Mouse (Mus musculus) embryonic facial prominence, embryonic 14.5 days (tissue): ENCODE measurements around the gene Snurf. TPM values are rescaled to one million over a fixed set of nuclear protein-coding genes. Genes with fewer than 3 reads are reported as not detected.
A peak's percentile ranks its signal among the peaks of the same experiment; 100 is the strongest.

Experiments
- ATAC-seq: fragments of 200-750 bp; cut with Nextera tagmentation; 2 replicates; pipeline ENCODE4 v1.8.0; 2017; ENCODE audit warnings: low read depth, moderate number of reproducible peaks, moderate TSS enrichment
- DNase-seq: peaks from one replicate; pipeline ENCODE4 v3.0.0-alpha.2; 2015; ENCODE audit warnings: low spot score
- H3K27ac ChIP-seq: fragments of 300-500 bp; sonication (generic); replicated peaks from 2 replicates; pipeline ENCODE4 v1.5.1; 2014; ENCODE audit warnings: low read depth, mild to moderate bottlenecking, low read length, moderate library complexity
- H3K27me3 ChIP-seq: fragments of 300-500 bp; sonication (generic); replicated peaks from 2 replicates; pipeline ENCODE4 v1.6.1; 2014; ENCODE audit warnings: low read length; ENCODE audit not compliant: control insufficient read depth, insufficient read depth
- H3K36me3 ChIP-seq: fragments of 300-500 bp; sonication (generic); 2 replicates; pipeline ENCODE4 v1.6.1; 2014; ENCODE audit warnings: low read length, mixed read lengths; ENCODE audit not compliant: control insufficient read depth, insufficient read depth
- H3K4me1 ChIP-seq: fragments of 300-500 bp; sonication (generic); 2 replicates; pipeline ENCODE4 v1.6.1; 2014; ENCODE audit warnings: antibody characterized with exemption, low read length; ENCODE audit not compliant: control insufficient read depth, insufficient read depth
- H3K4me2 ChIP-seq: fragments of 300-500 bp; sonication (generic); 2 replicates; pipeline ENCODE4 v1.6.1; 2014; ENCODE audit warnings: low read depth, mild to moderate bottlenecking, low read length, moderate library complexity, mixed read lengths
- H3K4me3 ChIP-seq: fragments of 300-500 bp; sonication (generic); 2 replicates; pipeline ENCODE4 v1.5.1; 2014; ENCODE audit warnings: low read depth, mild to moderate bottlenecking, low read length
- H3K9ac ChIP-seq: fragments of 300-500 bp; sonication (generic); 2 replicates; pipeline ENCODE4 v1.6.1; 2014; ENCODE audit warnings: low read depth, mild to moderate bottlenecking, low read length, moderate library complexity, mixed read lengths
- H3K9me3 ChIP-seq: fragments of 300-500 bp; sonication (generic); 2 replicates; pipeline ENCODE4 v1.6.1; 2016; ENCODE audit warnings: low read length; ENCODE audit not compliant: control insufficient read depth
- WGBS: fragments of 180-500 bp; shearing (Covaris S2); extraction: QIAGEN DNeasy Blood & Tissue Kit; methylation state at CpG from one replicate; pipeline ENCODE4 v1.1.7; 2014; 5-methylcytosine and 5-hydroxymethylcytosine counted together
- polyA plus RNA-seq: library from polyadenylated mRNA; unstranded; fragments of >200 nt; fragmentation: Nextera tagmentation; extraction: Ambion mirVana; gene quantifications from 2 replicates; pipeline ENCODE4 v1.2.1, GENCODE M21; 2014

Snurf gene
- 38.8 and 39.5 TPM in 2 replicates for polyA plus RNA-seq

DNA sequence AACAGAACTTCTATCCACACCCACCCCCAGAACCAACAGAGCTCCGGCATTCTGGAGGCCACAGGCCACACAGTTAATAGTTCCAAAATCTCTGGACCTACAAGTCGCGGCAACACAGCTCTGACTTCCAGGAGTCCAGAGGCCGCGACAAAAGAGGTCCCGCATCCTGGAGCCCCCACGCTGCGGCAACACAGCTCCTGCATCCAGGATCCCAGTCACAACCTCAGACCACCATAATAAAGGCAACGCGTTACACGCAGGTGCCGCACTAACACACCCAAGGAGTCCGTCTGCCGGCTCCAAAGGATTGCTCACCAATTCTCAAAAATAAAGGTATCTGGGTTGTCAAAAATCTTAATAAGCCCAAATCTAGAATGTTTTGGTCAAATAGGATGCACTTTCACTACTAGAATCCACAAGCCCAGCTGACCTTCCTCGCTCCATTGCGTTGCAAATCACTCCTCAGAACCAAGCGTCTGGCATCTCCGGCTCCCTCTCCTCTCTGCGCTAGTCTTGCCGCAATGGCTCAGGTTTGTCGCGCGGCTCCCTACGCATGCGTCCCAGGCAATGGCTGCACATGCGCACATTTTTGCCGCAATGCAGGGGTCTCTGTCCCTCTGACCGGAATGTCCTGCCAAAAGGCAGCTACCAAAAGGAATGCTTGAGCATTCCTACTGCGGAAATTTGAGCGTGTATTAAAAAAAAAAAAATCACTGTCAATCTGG, at the start of gene Snurf, which contains the start of gene Gm38393:
TSS of gene Snurf (minus strand) at position 444 of the 725 bp plus-strand sequence.
TSS of gene Gm38393 (minus strand) at position 459 of the 725 bp plus-strand sequence.
- ATAC-seq: peak; percentile 74
- 57% methylated on average over 30 of the region's 30 CpGs for WGBS
- no peaks in the 10 kb centered on the region for H3K27me3 ChIP-seq
- H3K4me2 ChIP-seq: peak within 1 kb of the TSS; percentile 58
- DNase-seq: peak; percentile 64
- H3K36me3 ChIP-seq: no peaks in the 10 kb centered on the region
- H3K27ac ChIP-seq: peak within 1 kb of the TSS; percentile 39; the same call in 1 of the 2 replicates
- H3K9me3 ChIP-seq: peaks cover 28% of the 10 kb centered on the region
- no peaks in the 10 kb centered on the region for H3K4me1 ChIP-seq
- peak within 1 kb of the TSS; percentile 66 for H3K9ac ChIP-seq
- H3K4me3 ChIP-seq: peak within 1 kb of the TSS; percentile 52

DNA sequence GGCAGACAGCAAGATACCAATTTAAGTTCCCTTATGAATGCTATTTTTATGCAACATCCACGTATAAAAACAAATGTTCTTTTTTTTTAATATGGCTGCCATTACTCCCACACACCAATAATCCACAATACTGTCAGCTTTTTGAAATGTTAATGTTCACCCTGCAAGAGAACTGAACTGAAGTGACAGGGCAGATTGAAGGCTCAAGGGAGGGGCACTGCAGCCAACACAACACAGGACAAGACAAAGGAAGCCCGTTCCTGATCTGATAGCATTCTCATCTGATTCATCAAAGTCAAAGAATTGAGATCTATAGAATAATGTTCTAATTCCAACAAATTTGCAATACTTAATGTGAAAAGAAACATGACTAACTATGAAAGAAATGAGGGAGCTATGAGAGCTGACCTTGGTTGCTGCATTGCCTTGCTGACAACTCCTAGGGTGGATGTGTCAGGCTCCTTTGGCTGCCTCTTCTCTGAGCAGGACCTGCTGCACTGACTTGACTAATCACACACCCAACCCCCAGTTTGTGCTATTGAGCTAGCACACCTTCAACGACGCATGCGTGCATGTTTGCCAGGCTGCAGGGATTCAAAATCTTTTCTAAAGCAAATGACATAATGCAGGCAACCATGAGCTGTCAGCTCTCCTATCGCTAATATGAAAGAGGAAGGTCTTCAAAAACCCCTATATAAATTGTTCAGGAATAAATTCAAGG, 42.8 kb upstream of the Snurf start:
- Histone ChIP-seq H3K4me3 (no peak overlapping the region), H3K9me3 (no peaks in the 10 kb centered on the region), H3K4me2 (no peak overlapping the region), H3K27me3 (no peaks in the 10 kb centered on the region), H3K27ac (no peak overlapping the region), H3K36me3 (no peaks in the 10 kb centered on the region), H3K4me1 (no peaks in the 10 kb centered on the region), H3K9ac (no peak overlapping the region)
- WGBS: 76% methylated on average over 6 of the region's 6 CpGs
- DNase-seq (peak; percentile 2), ATAC-seq (no peak)

DNA sequence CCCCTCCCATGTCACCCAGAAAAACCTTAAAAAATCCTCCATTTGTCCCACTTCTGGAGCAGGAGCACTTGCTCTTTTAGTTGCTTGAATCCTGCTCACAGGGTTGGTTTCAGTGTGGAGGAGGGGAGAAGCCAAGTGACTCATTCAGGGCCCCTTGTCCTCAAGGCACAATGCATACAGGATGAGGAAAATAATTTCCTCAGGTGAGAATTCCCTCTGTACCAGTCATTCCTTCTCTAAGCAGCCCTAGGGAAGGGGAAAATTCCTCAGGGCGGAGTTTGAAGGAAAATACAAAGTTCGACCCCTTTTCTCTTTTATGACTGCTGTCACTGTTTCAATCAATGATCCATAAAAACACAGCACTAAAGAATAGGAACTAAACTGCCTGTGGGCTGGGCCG, 8.3 kb upstream of the Snurf start:
- H3K36me3 ChIP-seq: no peaks in the 10 kb centered on the region
- H3K27me3 ChIP-seq: no peaks in the 10 kb centered on the region
- H3K9ac ChIP-seq: no peak overlapping the region
- H3K4me3 ChIP-seq: no peak overlapping the region
- H3K9me3 ChIP-seq: no peaks in the 10 kb centered on the region
- ATAC-seq (no peak), DNase-seq (no peak)
- no peak overlapping the region for H3K4me2 ChIP-seq
- no peaks in the 10 kb centered on the region for H3K4me1 ChIP-seq
- 76% methylated on average over 3 of the region's 3 CpGs for WGBS
- no peak overlapping the region for H3K27ac ChIP-seq

DNA sequence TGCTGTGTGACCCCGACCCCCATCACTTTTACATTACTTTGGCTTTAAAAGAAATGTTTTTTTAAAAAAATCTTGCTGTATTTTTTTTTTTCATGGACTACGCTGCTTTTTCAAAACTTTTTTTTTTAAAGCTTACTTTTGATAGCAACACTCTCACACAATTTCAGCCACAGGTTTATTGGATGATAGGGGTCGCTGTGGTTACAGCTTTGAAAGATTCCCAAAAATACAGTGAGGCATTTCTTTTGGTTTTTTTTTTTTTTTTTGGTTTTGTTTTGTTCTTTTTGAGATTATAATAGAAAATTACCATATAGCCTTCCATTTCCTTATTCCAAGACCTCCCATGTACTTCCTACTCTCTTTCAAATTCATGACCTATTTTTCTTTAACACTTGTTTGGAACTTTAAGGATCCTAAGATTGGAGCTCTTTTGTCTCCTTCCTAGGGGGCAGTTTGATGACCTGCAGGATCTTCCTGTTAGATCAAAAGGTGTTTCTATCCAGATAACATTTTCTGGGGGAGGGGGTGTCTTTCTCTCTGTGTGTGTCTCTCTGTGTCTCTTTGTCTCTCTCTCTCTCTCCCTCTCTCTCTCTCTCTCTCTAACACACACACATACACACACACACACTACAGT, 3.0 kb upstream of the Snurf start:
- Histone ChIP-seq H3K9ac (no peak overlapping the region), H3K4me2 (no peak overlapping the region), H3K27me3 (no peaks in the 10 kb centered on the region), H3K27ac (no peak overlapping the region), H3K36me3 (no peaks in the 10 kb centered on the region), H3K4me1 (no peaks in the 10 kb centered on the region), H3K9me3 (peaks cover 23% of the 10 kb centered on the region), H3K4me3 (no peak overlapping the region)
- WGBS: 33% methylated on average over 3 of the region's 3 CpGs
- DNase-seq (no peak), ATAC-seq (no peak)

DNA sequence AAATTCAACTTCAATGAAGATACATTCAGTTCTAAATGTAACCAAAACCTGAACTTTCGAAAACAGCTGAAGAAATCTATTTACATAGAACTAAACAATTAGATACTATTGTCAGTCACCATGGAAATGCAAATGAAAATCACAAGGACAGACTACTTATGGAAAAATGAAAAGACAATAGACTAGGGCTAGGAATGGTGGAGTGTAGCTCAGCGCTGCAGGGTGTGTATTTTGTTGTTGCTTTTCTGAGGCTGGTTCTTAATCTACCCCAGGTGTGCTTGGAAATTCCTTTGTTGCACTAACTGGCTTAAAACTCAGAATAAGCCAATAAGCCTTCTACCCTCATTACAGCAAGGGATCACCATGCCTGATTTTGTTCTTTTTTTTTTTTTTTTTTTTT, 1.4 kb upstream of the Snurf start:
- WGBS: 47% methylated on average over 2 of the region's 2 CpGs
- Histone ChIP-seq H3K9me3 (peaks cover 28% of the 10 kb centered on the region), H3K4me1 (no peaks in the 10 kb centered on the region), H3K27ac (no peak overlapping the region), H3K36me3 (no peaks in the 10 kb centered on the region), H3K4me3 (no peak overlapping the region), H3K27me3 (no peaks in the 10 kb centered on the region), H3K9ac (no peak overlapping the region), H3K4me2 (no peak overlapping the region)
- no peak for DNase-seq
- ATAC-seq: no peak

DNA sequence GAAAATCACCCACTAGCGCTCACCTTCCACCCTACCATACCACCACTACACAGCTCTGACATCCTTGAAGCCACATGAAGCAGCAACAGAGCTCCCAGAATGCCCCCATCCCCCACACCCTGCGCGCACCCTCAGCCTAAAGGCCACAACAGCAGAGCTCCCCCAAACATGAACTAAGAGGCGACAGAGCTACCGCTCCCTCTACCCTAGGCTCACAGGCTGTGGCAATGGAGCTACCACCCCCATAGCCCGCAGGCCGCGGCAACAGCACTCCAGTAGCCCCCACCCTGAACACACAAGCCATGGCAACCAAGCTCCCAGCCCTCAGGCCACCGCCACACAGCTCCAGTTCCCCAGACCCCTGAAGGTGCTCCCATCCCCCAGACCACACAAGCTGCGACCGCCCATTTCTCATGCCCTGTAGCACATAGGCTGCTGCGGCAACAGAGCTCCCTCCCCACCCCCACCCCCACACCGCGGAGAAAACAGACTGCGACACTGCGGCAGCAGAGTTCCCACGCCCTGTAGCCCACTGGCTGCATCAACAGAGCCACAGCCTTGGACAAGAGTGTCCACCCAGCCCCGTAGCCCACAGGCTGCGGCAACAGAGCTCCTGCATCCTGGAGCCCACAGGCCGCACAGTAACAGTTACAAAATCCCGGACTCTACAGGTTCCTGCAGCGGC, 786 bp downstream of the Snurf start:
- peak overlapping the region; percentile 39; the same call in 1 of the 2 replicates for H3K27ac ChIP-seq
- H3K4me3 ChIP-seq: peak overlapping the region; percentile 52
- peak; percentile 89 for ATAC-seq
- 51% methylated on average over 21 of the region's 22 CpGs for WGBS
- no peaks in the 10 kb centered on the region for H3K36me3 ChIP-seq
- H3K9ac ChIP-seq: peak overlapping the region; percentile 66
- no peaks in the 10 kb centered on the region for H3K4me1 ChIP-seq
- H3K9me3 ChIP-seq: peaks cover 28% of the 10 kb centered on the region
- DNase-seq: peak; percentile 53
- no peaks in the 10 kb centered on the region for H3K27me3 ChIP-seq
- H3K4me2 ChIP-seq: peak overlapping the region; percentile 58

DNA sequence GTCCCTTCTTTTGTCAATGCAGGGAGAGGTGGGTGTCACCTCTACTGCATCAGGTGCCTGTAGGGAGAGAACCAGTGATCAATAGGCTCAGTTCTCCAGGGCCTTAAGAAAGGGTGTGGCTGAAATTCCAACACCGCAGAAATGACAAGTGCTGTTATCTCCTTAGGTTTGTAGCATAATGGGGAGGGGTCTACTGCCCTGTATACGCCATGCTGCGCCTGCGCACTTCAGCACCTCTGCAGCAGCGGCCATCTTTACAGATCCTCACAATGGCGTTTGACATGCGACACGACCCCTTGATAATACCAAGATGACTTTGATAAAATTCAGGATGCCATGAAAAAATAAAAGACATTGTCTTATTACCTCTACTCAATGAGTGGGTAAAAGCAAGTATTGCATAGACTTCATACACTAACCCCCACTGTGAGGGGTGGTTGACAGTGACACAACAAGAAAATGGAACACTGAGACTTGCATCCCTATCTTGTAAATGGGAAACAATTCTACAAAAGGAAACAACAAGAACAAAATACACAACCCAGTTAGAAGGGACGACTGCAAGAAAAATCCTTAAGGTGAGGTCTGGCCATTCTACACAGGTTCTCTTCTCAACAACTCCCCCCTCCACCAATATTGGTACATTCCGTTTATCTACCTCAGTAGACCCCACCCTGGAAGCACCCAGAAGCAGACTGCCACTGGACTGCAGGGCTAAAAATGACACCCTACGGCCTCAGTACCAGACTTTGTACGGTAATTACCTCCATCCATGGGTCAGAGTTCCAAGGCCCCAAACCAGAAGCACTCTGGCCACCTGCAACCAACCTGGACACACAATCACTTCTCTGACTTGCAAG, 1.6 kb downstream of the Snurf start:
- Histone ChIP-seq H3K27me3 (no peaks in the 10 kb centered on the region), H3K9ac (peak overlapping the region; percentile 66), H3K27ac (no peak overlapping the region), H3K9me3 (peaks cover 28% of the 10 kb centered on the region), H3K4me3 (peak overlapping the region; percentile 52), H3K36me3 (no peaks in the 10 kb centered on the region), H3K4me1 (no peaks in the 10 kb centered on the region), H3K4me2 (peak overlapping the region; percentile 58)
- peak; percentile 13 for DNase-seq
- ATAC-seq: peak; percentile 37; the same call in 1 of the 2 replicates
- WGBS: 55% methylated on average over 12 of the region's 12 CpGs
